Mouse (Mus musculus): Measurements from ENCODE around the gene Lgmn. TPM values are rescaled to one million over a fixed set of nuclear protein-coding genes. Genes with fewer than 3 reads are reported as not detected.
A peak's percentile ranks its signal among the peaks of the same experiment; 100 is the strongest.

Gene Lgmn
- total RNA-seq, 2 experiments from 2014 or later = 21.1 to 30.2 TPM

DNA sequence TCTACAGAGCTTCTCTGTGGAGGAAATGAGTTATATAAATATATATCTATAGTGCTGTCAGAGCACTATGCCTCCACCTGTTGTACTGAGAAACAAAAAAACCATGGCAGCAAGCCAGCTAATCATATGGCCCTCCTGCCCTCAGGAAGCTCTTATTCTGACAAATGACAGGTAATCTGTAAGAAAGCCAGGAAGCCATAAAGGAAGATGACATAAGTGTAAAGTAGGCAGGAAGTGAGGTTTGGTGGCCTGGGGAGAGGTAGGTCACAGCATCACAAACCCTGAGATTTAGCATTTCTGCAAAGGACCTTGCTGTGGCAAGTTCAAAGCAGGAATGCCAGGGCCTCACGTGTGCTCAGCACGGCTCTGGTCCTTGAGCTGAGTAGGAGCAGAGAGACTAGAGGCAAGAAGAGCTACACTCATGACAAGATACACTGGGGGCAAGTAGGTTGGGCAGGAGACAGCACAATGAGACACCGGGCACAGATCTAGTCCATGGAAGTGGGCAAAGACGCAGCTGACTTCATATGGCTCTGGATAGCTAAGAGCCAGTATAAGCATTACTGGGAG, 68.6 kb downstream of the Lgmn start:
- Histone ChIP-seq H3K4me3 (no peak overlapping the region), H3K27ac (no peak overlapping the region)
- DNase-seq = no peak
- no peak for TF ChIP-seq CTCF (IDR thresholded peaks at IDR 0.05)
- intact Hi-C loops (cut with DNase I) = no loop called here

DNA sequence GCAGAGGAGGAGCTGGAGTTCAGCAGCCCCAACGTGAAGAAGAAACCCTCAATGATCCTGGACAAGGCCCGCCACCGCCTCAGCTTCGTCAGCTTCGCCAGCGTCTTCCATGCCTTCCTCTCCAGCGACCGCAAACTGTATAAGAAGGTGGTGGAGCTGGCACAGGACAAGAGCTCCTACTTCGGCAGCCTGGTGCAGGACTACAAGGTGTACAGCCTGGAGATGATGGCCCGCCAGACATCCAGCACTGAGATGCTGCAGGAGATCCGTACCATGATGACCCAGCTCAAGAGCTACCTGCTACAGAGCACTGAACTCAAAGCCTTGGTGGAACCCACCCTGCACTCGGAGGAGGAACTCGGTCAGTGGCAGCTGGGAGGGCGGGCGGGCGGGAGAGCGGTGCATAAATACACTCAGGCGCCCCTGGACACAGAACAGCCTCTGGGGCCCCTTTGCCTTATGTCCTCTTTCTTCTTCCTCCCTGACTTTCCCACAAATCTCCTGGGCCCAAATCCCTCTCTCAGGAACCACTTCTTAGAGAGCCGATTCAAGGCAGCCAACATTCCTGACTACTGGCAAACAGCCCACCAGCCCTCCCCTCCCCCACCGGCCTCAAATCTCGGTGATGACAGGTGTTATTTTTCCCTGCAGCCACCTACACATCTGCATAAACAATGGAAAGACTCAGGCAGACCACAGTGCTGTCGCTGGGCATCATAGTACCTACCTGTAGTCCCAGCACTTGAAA, 70.0 kb downstream of the Lgmn start:
- Histone ChIP-seq H3K4me3 (no peak overlapping the region; the same call in 1 of the 2 replicates), H3K27ac (peak overlapping the region; percentile 35)
- DNase-seq = no peak
- TF ChIP-seq CTCF (IDR thresholded peaks at IDR 0.05) = no peak
- intact Hi-C loops (cut with DNase I) = no loop called here

DNA sequence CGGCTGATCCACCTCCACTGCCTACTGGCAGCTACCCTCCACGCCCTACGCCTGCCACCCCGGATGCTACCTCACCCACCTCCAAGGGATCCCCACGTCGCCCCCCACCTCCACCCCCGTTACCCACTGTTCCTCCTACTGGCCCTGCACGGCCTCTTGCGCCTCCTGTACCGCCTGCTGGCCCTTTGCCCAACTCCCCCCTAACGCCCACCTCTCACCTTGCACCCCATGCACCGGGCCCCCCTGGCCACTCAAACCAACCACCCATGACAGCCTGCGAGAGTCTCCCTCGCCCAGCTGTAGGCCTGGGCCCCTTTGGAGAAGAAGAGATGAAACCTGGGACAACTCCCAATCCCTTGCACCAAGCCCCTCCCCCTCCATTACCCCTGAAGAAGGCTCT, 71.1 kb downstream of the Lgmn start:
- no peak for TF ChIP-seq CTCF (IDR thresholded peaks at IDR 0.05)
- H3K4me3 ChIP-seq = no peak overlapping the region; the same call in 1 of the 2 replicates
- no peak overlapping the region for H3K27ac ChIP-seq
- DNase-seq = no peak
- intact Hi-C loops (cut with DNase I) = no loop called here

DNA sequence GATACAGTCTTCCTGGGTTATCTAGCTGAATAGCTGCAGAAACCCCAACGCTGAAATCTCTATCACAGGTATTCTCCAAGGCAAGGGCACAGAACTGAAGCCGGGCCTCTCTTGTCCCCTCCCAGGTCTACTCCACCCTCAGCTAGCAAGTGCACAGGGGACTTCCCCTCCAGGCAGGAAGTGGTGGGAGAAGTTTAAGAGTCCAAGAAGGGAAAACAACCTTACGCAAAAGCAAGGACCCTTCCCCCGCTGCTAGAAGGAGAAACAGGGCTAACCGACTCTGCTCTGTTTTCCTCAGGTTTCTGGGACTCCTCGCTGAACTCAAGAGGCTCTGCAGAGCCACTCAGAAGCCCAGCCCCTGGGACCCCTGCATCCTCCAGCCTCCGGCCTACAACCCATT, 71.5 kb downstream of the Lgmn start:
- Histone ChIP-seq H3K4me3 (no peak overlapping the region), H3K27ac (no peak overlapping the region; the same call in 1 of the 2 replicates)
- no peak for DNase-seq
- intact Hi-C loops (cut with DNase I) = no loop called here
- TF ChIP-seq CTCF (IDR thresholded peaks at IDR 0.05) = no peak

GRCm38 (mm10) chr12:102367075-102367474, 72.5 kb downstream of the Lgmn start:
- Histone ChIP-seq H3K27ac (no peak overlapping the region), H3K4me3 (no peak overlapping the region)
- no peak for DNase-seq
- TF ChIP-seq CTCF (IDR thresholded peaks at IDR 0.05) = no peak
- intact Hi-C loops (cut with DNase I) = no loop called here

DNA sequence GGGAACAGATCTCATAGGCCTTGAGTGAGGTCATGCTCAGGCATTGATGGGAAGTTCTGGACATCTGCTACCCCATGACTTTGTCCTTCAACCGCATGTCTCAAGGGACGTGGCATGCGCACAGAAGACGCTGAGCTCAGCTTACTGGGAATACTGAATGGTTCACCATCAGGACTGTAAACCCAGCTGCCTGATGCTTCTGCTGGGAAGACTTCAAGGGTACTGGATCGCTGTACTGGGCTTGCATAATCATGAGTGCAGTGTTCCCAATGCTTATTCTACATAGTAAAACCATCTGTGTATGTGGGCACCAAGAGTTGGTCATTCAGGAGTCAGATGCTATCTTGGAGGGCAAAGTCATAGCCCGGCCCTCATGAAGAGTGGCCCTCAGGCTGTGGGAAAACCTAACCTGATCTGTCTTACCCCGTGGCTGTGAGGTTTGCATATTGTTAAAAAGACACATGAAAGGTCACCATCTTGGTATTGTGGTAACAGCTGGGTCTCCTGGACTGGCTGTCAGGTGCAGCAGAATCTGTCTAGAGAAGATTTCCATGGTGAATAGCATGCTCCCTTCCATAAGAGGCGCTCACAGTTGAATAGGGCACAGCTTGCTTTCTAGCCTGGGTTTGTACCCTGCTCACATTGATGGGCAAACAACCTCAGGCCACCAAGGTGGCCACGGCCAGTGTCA, 73.3 kb downstream of the Lgmn start:
- no peak for DNase-seq
- no peak overlapping the region for H3K27ac ChIP-seq
- intact Hi-C loops (cut with DNase I) = no loop called here
- no peak for TF ChIP-seq CTCF (IDR thresholded peaks at IDR 0.05)
- H3K4me3 ChIP-seq = no peak overlapping the region

- intact Hi-C loops (cut with DNase I) = no loop called here
- no peak overlapping the region for H3K4me3 ChIP-seq
- H3K27ac ChIP-seq = peak overlapping the region; percentile 28; the same call in 1 of the 2 replicates
- TF ChIP-seq CTCF (IDR thresholded peaks at IDR 0.05) = no peak
- DNase-seq = no peak
Measured at GRCm38 (mm10) chr12:102365016-102365415, 74.6 kb downstream of the Lgmn start.

- intact Hi-C loops (cut with DNase I) = no loop called here
- H3K27ac ChIP-seq = peak overlapping the region; percentile 1; the same call in 1 of the 2 replicates
- TF ChIP-seq CTCF (IDR thresholded peaks at IDR 0.05) = no peak
- no peak for DNase-seq
- no peak overlapping the region for H3K4me3 ChIP-seq
Measured at GRCm38 (mm10) chr12:102361189-102362161, 78.1 kb downstream of the Lgmn start.

DNA sequence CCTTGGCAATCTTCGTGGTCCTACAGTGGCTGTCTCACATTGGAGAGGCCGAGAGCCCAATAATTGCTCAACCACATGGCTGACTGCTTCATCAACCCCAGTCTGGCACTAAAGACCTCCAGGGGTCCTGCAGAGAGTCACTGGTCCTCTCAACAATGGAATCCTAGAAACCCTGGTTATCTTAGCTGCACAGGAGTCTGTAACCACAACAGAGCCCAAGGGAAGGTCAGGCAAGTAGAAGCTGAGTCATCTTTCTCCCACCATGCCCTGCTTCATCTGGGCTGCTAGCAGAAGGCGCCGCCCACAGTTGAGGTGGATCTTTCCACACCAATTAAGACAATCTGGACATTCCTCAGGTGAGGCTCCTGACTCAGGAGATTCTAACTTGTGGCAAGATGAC, 80.2 kb downstream of the Lgmn start:
- Histone ChIP-seq H3K4me3 (no peak overlapping the region), H3K27ac (no peak overlapping the region)
- no peak for TF ChIP-seq CTCF (IDR thresholded peaks at IDR 0.05)
- intact Hi-C loops (cut with DNase I) = no loop called here
- no peak for DNase-seq

GRCm38 (mm10) chr12:102356781-102357180, 82.8 kb downstream of the Lgmn start:
- no peak for TF ChIP-seq CTCF (IDR thresholded peaks at IDR 0.05)
- Histone ChIP-seq H3K4me3 (no peak overlapping the region), H3K27ac (no peak overlapping the region)
- intact Hi-C loops (cut with DNase I) = no loop called here
- DNase-seq = no peak

DNA sequence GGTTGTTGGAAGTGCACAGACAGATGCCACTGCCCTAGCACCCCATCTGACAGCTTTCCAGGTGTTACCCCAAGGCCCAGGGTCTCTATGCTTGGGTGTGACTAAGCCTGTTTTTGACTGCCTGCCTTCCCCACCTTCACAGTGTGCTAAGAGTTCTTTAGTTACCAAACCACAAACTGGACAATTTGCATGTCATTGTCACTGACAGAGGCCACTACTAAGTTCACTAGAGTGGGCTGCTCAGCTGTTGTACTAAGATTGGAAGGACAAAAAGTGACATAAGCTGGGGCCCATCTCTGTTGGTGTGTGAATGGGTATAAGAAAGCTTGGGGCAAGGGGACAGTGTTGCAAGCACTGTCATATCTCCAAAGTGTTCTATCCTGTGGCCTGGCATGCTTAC, 83.8 kb downstream of the Lgmn start:
- no peak overlapping the region for H3K27ac ChIP-seq
- no peak for DNase-seq
- H3K4me3 ChIP-seq = no peak overlapping the region
- intact Hi-C loops (cut with DNase I) = no loop called here
- no peak for TF ChIP-seq CTCF (IDR thresholded peaks at IDR 0.05)
